Mouse (Mus musculus) thymus, adult 2 months (tissue): ENCODE results near the gene Lgals3.

Source experiments
- CTCF ChIP-seq: fragments of 200-500 bp; IDR thresholded peaks from 2 replicates; pipeline ENCODE4 v1.5.1; 2012; ENCODE audit warnings: mild to moderate bottlenecking, control low read depth, low read length, moderate library complexity, borderline replicate concordance; ENCODE audit not compliant: control insufficient read depth, poor library complexity, insufficient read depth; ENCODE audit errors: extremely low read depth
- POLR2A ChIP-seq: fragments of 200-500 bp; IDR thresholded peaks from 2 replicates; pipeline ENCODE4 v1.6.1; 2012; ENCODE audit warnings: mild to moderate bottlenecking, low read length, control low read depth, moderate library complexity; ENCODE audit not compliant: control insufficient read depth, poor library complexity, insufficient read depth; ENCODE audit errors: extremely low read depth

DNA sequence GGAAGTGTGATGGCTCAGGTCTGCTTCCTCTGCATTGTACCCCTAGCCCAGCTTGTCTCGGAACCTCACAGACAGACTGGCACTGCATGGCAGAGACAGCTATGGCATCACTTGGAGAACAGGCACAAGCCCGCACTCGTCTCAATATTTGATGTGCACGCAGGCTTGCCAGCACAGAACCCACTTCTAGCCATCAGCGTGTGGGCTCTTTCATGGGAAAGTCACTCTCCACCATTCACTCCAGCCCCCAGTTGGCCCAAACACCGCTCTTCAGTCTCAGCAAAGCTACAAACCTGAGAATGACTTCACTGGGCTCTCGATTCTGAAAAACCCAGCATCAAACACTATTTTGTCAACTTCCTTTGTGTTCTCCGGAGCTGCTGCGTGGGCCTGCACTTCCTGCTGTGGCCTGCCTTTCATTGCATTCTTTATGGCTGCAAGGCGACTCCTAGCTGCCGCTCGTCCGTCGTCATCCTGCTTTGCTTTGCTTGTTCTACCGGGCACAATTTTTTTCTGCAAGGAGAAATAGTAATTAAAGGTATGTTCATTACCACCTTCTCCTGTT, 28.0 kb downstream of the Lgals3 start:
- no peak for TF ChIP-seq POLR2A
- no peak; the same call in 1 of the 2 replicates for TF ChIP-seq CTCF
